Mouse (Mus musculus) kidney, embryonic 15.5 days (tissue): ENCODE measurements at regions not wholly inside any gene's neighbourhood (a gene's known extent, or its start where the extent isn't known, plus 50 kb on each side); places are given as distances from the start of the nearest gene placed in this dataset.

ENCODE experiments used
- ATAC-seq: fragments of 200-750 bp; cut with Nextera tagmentation; replicated peaks from 2 replicates; pipeline ENCODE4 v1.8.0; 2017; ENCODE audit warnings: moderate TSS enrichment; ENCODE audit not compliant: low FRiP score
- H3K27ac ChIP-seq: fragments of 300-500 bp; sonication (generic); 2 replicates; pipeline ENCODE4 v1.5.1; 2015; ENCODE audit warnings: mild to moderate bottlenecking, inconsistent platforms
- H3K27me3 ChIP-seq: fragments of 300-500 bp; sonication (generic); 2 replicates; pipeline ENCODE4 v1.6.1; 2015; ENCODE audit warnings: inconsistent platforms
- H3K36me3 ChIP-seq: fragments of 300-500 bp; sonication (generic); 2 replicates; pipeline ENCODE4 v1.6.1; 2015; ENCODE audit warnings: inconsistent platforms
- H3K4me1 ChIP-seq: fragments of 300-500 bp; sonication (generic); 2 replicates; pipeline ENCODE4 v1.6.1; 2015; ENCODE audit warnings: inconsistent platforms
- H3K4me2 ChIP-seq: fragments of 300-500 bp; sonication (generic); 2 replicates; pipeline ENCODE4 v1.6.1; 2015; ENCODE audit warnings: moderate library complexity, mild to moderate bottlenecking, inconsistent platforms
- H3K4me3 ChIP-seq: fragments of 300-500 bp; sonication (generic); replicated peaks from 2 replicates; pipeline ENCODE4 v1.5.1; 2015; ENCODE audit warnings: mild to moderate bottlenecking, inconsistent platforms
- H3K9ac ChIP-seq: fragments of 300-500 bp; sonication (generic); 2 replicates; pipeline ENCODE4 v1.6.1; 2015; ENCODE audit warnings: mild to moderate bottlenecking, inconsistent platforms
- H3K9me3 ChIP-seq: fragments of 300-500 bp; sonication (generic); replicated peaks from 2 replicates; pipeline ENCODE4 v1.6.1; 2016; ENCODE audit warnings: inconsistent platforms
- WGBS: fragments of 180-500 bp; shearing (Covaris S2); methylation state at CpG from one replicate; pipeline ENCODE4 v1.1.7; 2015; ENCODE audit warnings: mixed read lengths; 5-methylcytosine and 5-hydroxymethylcytosine counted together

- H3K27me3 ChIP-seq = no peaks in the 10 kb centered on the region
- no peaks in the 10 kb centered on the region; the same call in 1 of the 2 replicates for H3K4me1 ChIP-seq
- no peaks in the 10 kb centered on the region for H3K9me3 ChIP-seq
- H3K4me3 ChIP-seq = no peak overlapping the region
- ATAC-seq = no peak
- H3K9ac ChIP-seq = no peak overlapping the region
- H3K4me2 ChIP-seq = no peak overlapping the region
- 79% methylated on average over 8 of the region's 8 CpGs for WGBS
- H3K36me3 ChIP-seq = no peaks in the 10 kb centered on the region
- H3K27ac ChIP-seq = no peak overlapping the region
Observed at GRCm38 (mm10) chr12:13024215-13024841, 82.6 kb upstream of the Mycn start.

- no peak for ATAC-seq
- Histone ChIP-seq H3K27ac (no peak overlapping the region), H3K4me2 (no peak overlapping the region), H3K9ac (no peak overlapping the region), H3K9me3 (no peaks in the 10 kb centered on the region), H3K27me3 (no peaks in the 10 kb centered on the region), H3K4me1 (no peaks in the 10 kb centered on the region), H3K4me3 (no peak overlapping the region), H3K36me3 (no peaks in the 10 kb centered on the region)
- 84% methylated on average over 9 of the region's 9 CpGs for whole genome bisulfite sequencing
Observed at GRCm38 (mm10) chr12:13011023-13011761, 69.5 kb upstream of the Mycn start.

- Histone ChIP-seq H3K4me2 (no peak overlapping the region), H3K36me3 (no peaks in the 10 kb centered on the region), H3K9me3 (no peaks in the 10 kb centered on the region), H3K4me1 (no peaks in the 10 kb centered on the region), H3K9ac (no peak overlapping the region), H3K4me3 (no peak overlapping the region), H3K27ac (no peak overlapping the region), H3K27me3 (no peaks in the 10 kb centered on the region)
- WGBS = 87% methylated on average over 3 of the region's 3 CpGs
- ATAC-seq = no peak
Observed at GRCm38 (mm10) chr12:13010405-13010804, 68.7 kb upstream of the Mycn start.

- Histone ChIP-seq H3K4me1 (no peaks in the 10 kb centered on the region), H3K27me3 (no peaks in the 10 kb centered on the region), H3K4me3 (no peak overlapping the region), H3K4me2 (no peak overlapping the region), H3K36me3 (no peaks in the 10 kb centered on the region), H3K9me3 (no peaks in the 10 kb centered on the region), H3K27ac (no peak overlapping the region), H3K9ac (no peak overlapping the region)
- ATAC-seq = no peak
- WGBS = 39% methylated on average over 2 of the region's 2 CpGs
Observed at GRCm38 (mm10) chr12:13009470-13009869, 67.8 kb upstream of the Mycn start.

GRCm38 (mm10) chr12:13002703-13003102 lies 61.0 kb upstream of the Mycn start:
- H3K36me3 ChIP-seq = no peaks in the 10 kb centered on the region
- H3K4me2 ChIP-seq = no peak overlapping the region
- H3K4me3 ChIP-seq = no peak overlapping the region
- no peak for ATAC-seq
- H3K4me1 ChIP-seq = no peaks in the 10 kb centered on the region
- H3K27me3 ChIP-seq = no peaks in the 10 kb centered on the region
- no peaks in the 10 kb centered on the region for H3K9me3 ChIP-seq
- WGBS = 76% methylated on average over 3 of the region's 3 CpGs
- no peak overlapping the region for H3K9ac ChIP-seq
- no peak overlapping the region for H3K27ac ChIP-seq

- no peak overlapping the region for H3K27ac ChIP-seq
- no peak for ATAC-seq
- 92% methylated on average over 6 of the region's 6 CpGs for WGBS
- no peaks in the 10 kb centered on the region for H3K9me3 ChIP-seq
- H3K27me3 ChIP-seq = no peaks in the 10 kb centered on the region
- no peak overlapping the region for H3K4me2 ChIP-seq
- no peaks in the 10 kb centered on the region for H3K4me1 ChIP-seq
- no peak overlapping the region for H3K4me3 ChIP-seq
- H3K36me3 ChIP-seq = no peaks in the 10 kb centered on the region
- no peak overlapping the region for H3K9ac ChIP-seq
Observed at GRCm38 (mm10) chr12:13002069-13002590, 60.4 kb upstream of the Mycn start.

- Histone ChIP-seq H3K4me3 (no peak overlapping the region), H3K4me2 (no peak overlapping the region), H3K27ac (no peak overlapping the region), H3K9ac (no peak overlapping the region), H3K4me1 (peaks cover 33% of the 10 kb centered on the region), H3K36me3 (no peaks in the 10 kb centered on the region), H3K9me3 (no peaks in the 10 kb centered on the region), H3K27me3 (no peaks in the 10 kb centered on the region)
- WGBS = 86% methylated on average over 9 of the region's 9 CpGs
- no peak for ATAC-seq
Observed at GRCm38 (mm10) chr12:12995974-12996361, 54.3 kb upstream of the Mycn start.

- H3K9me3 ChIP-seq = no peaks in the 10 kb centered on the region
- H3K9ac ChIP-seq = no peak overlapping the region
- no peak overlapping the region for H3K27ac ChIP-seq
- 47% methylated on average over 21 of the region's 21 CpGs for WGBS
- H3K4me3 ChIP-seq = no peak overlapping the region
- no peaks in the 10 kb centered on the region for H3K36me3 ChIP-seq
- H3K27me3 ChIP-seq = no peaks in the 10 kb centered on the region
- H3K4me1 ChIP-seq = peaks cover 33% of the 10 kb centered on the region
- ATAC-seq = peak; percentile 85
- 0 out of 2 replicates have a peak overlapping the region, but pooled peaks have one; percentile 0 for H3K4me2 ChIP-seq
Observed at GRCm38 (mm10) chr12:12995061-12995973, 53.6 kb upstream of the Mycn start.

GRCm38 (mm10) chr12:12993894-12994714 lies 52.4 kb upstream of the Mycn start:
- Histone ChIP-seq H3K4me1 (peaks cover 33% of the 10 kb centered on the region), H3K4me2 (no peak overlapping the region), H3K9ac (no peak overlapping the region), H3K36me3 (no peaks in the 10 kb centered on the region), H3K27me3 (no peaks in the 10 kb centered on the region), H3K9me3 (no peaks in the 10 kb centered on the region), H3K4me3 (no peak overlapping the region), H3K27ac (peak overlapping the region; percentile 69)
- WGBS = 58% methylated on average over 8 of the region's 8 CpGs
- ATAC-seq = peak; percentile 52
